Mouse (Mus musculus) megakaryocyte, adult 5-6 weeks (primary cell): ENCODE measurements at regions not wholly inside any gene's neighbourhood (a gene's known extent, or its start where the extent isn't known, plus 50 kb on each side); places are given as distances from the start of the nearest gene placed in this dataset.
"Not testable (repeated sequence)": the region's sequence is repeated elsewhere in the genome, so short reads cannot be mapped to it uniquely, and the experiment has no call there.

Experiments used
- ATAC-seq: 2 replicates; pipeline ENCODE4 v1.8.0; 2016; ENCODE audit warnings: mild to moderate bottlenecking, inconsistent platforms; ENCODE audit not compliant: poor library complexity, severe bottlenecking

GRCm38 (mm10) chr12:117378297-117378887 is 137.9 kb upstream of the Rapgef5 start:
- ATAC-seq: peak; percentile 25

DNA sequence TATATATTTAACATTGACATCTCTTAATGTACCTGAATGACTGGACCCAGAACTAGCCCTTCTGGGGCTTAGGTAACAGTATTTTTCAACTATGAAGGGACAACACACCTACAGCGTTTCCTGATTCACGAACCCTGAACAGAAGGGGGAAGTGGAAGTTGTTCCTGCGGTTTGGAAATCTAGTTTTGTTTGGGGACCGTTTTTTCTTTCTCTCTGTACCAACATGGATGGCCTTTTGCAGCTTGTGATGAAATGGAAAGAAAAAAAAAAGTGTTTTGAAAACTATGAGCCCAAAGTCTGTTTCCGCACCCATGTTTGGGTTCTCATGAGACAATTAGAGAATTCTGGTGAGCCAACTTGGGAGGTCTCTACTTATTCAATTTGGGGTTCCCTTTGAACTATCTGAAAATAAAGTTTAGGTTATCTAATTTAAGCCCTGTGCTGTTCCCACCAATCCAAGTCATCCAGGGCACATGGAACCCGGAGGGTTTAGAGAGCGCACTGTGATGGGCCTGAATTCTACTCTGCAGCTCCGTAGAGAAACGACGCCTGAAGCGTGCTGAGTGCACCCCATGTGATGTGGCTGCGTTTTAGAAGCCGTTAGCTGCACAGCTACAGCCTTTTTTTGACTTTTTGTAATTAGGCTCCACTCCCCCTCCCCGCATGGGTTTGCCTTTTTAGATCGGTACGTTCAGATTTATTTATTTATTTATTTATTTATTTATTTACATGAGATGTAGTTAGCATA is 137.0 kb upstream of the Rapgef5 start:
- ATAC-seq: peak; percentile 87

- no peak for ATAC-seq
Measured at GRCm38 (mm10) chr12:117380836-117381235, 135.4 kb upstream of the Rapgef5 start.

DNA sequence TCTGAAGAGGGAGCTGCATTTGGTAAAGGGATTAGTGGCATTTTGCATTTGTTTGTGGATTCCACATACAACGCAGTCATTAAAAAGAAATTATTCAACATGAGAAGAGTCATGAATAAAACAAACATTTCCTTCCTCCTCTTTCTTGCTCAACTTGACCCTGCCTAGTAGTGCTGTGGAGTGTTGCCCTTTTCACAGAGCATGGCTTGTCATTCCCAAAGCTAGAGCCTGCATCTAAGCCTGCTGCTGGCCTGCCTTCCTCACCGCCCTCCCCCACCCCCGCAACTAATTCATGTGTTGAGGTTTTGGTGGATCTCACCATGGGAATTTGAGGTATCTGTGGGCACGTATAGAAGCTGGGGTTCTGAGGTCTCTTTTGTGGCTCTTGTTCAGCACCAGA is 133.6 kb upstream of the Rapgef5 start:
- ATAC-seq: not testable (repeated sequence)

DNA sequence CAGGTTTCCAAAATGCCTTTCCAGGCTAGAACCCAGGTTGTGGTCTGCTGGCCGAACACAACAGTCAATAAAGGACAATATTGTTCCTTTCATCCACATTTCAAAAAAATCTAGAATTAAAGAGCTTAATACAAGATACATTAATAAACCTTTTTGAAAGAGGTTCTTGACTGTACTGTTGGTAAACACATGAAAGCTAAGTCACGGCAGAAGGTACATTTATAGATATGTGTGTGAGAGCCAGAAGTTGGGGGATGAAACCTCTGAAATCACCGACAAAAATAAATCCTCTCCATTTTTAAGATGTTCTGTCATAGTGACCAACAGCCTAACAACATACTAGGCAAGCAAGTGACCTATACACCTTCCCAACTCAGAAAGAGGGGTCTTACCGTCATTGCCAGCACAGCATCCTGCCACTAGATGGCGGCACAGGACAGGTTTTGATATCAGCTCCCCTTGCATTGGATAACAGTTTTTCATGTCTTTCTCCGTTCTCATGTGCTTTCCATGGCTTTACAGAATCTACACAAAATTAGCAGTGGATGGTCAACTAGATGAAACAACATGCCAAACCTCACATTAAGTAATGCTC is 131.1 kb upstream of the Rapgef5 start:
- peak; percentile 93 for ATAC-seq

- ATAC-seq: peak; percentile 81
Measured at GRCm38 (mm10) chr12:117385697-117386096, 130.6 kb upstream of the Rapgef5 start.

GRCm38 (mm10) chr12:117386957-117387356 is 129.3 kb upstream of the Rapgef5 start:
- no peak for ATAC-seq

- ATAC-seq: no peak
Measured at GRCm38 (mm10) chr12:117389516-117390347, 126.5 kb upstream of the Rapgef5 start.

- ATAC-seq: no peak
Measured at GRCm38 (mm10) chr12:117397512-117397911, 118.8 kb upstream of the Rapgef5 start.

DNA sequence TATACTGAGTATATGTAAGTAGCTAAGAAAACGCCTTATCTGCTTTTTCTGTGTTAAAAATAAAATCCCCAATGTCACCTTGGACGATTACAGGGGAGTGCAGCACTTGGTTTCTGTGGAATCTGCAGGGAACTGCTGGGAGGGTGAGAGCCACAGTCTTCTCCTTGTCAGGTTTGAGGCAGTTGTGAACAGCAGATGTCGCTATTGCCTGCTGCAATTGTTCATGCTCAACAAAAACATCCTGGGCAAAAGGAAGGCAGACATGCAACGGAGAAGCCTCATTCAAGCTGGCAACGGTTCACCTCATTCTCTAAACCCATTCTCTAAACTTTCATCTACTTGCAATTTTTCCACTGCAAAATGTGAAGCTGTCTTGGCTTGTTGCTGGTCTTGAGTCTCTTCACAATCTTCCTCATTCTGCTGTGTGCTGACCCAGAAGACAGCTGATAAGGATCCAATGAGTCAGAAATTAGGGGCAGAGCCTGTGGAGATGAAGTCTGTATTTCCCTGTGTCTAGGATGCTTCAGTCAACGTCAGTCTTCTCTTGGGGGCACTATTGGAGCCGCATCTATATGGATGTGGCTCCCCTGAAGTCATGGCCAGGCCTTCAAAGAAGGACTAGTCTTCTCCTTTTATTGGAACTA is 112.6 kb upstream of the Rapgef5 start:
- ATAC-seq: peak; percentile 77

DNA sequence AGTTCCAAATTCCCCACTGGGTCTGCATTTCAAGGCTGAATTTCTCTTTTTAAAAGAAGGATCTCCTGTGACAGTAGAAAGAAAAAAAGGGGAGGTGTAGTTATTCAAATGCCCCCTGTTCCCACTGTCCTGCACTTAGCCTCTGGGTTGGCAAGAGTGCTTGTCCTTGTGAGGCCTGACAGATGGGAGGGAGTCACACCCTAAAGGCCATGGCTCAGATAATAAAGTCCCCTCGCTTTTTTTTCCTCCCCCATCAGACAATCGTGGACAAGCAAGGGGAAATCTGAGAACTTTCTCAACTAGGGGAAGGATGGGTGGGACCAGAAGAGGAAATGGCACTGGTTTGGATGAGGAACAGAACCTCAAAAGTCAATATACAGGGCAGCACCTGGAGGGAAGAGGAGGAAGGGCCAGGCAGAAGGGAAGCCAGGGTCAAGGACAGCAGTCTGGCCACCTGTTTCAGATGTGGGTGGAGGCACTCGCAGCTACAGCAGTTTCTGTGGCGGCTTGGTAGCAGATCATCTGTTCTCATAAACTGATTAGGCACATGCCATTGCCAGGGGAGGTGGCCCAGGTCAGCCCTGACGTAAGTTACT is 112.0 kb upstream of the Rapgef5 start:
- peak; percentile 58 for ATAC-seq

GRCm38 (mm10) chr12:117406832-117407231 is 109.4 kb upstream of the Rapgef5 start:
- peak; percentile 20; the same call in 1 of the 2 replicates for ATAC-seq

GRCm38 (mm10) chr12:117410604-117411003 is 105.7 kb upstream of the Rapgef5 start:
- no peak for ATAC-seq

DNA sequence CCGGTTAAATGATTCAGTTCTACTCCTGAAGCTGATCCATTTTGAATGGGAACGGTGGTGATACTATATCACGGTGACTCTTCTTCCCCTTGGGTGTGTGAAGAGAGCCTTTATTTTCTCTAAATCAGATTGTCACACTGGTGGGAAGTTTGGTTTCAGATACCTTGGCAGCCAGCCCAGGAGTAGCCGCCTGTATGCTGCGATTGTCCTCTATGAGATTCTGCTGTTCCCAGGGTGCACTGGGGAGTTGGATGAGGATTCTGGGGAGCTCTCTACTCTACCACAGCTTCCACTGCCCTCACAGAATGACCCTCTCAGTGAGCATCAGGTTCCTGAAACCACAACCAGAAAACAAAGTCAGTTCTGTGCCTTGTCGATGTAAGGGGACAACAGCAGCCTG is 104.0 kb upstream of the Rapgef5 start:
- ATAC-seq: no peak

DNA sequence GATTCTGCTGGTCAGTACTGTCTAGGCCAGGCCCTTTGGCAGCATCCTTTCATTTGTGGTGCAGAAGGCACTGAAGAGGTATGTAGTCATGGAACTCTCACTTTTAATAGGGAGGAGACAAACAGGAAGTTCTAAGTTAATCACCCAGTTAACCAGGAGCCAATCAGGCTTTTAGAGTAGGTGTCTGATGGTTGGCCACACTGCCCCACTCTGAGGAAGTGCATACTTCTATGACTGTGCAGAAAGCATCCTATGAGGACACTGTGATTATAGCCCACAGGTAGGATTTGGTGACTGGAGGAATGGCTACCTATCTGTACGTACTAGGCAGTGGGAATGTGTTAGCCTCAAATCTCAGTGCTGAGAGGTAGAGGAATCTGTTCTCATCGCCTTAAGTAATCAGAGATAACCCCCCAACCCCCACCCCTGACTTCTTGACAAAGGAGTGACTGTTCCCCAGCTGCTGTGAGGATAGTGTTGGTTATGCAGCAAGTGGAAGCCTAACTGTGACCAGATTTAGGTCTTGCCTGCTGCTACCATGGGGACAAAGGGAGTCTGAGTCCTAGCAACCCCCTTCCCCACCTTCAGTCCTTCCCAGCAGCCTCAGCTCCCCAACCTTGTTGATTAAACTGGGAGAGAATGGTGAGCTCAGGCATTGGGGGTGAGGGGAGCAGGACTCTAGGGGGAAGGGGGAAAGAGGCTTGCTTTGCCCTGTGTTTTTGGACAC is 103.3 kb upstream of the Rapgef5 start:
- ATAC-seq: peak; percentile 45

DNA sequence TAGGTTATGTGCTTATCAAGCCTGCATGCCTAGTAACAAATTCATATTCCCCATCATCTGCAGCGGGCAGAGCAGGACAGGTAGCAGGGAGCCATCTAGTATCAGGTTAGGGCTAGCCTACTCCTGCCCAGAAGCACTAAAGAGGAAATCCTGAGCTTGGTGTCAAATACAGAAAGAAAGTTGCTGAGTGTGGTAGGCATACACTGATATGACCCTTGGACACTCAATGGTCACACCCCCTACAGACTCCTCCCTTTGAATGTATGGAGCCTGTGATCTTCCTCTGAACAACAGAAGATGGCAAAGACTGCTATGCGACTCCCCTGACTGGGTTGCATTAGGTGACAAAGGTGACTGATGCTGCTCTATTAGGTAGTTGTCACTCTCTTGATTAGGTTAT is 102.3 kb upstream of the Rapgef5 start:
- ATAC-seq: no peak

GRCm38 (mm10) chr12:117415146-117415545 is 101.1 kb upstream of the Rapgef5 start:
- no peak for ATAC-seq

DNA sequence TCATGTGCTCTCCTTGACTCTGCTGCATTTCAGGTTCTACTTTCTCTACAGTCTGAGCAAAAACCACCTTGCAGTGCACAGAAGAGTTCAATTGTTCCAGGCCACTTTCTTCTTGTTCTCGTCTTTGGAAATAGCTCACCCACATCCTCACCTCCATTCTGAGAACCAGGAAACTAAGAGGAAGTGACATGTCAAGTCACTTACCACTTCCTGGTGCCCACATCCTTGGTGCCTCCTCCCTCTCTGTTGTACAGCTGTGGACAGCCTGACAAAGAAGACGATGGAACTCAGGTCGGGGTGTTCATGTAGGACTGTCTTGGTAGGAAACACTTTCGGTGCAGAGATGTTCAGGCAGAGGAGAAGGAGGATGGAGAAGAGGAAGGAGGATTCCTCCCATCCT is 98.3 kb upstream of the Rapgef5 start:
- peak; percentile 97 for ATAC-seq

- no peak for ATAC-seq
Measured at GRCm38 (mm10) chr12:117422315-117422978, 93.8 kb upstream of the Rapgef5 start.
